Mouse (Mus musculus) subcutaneous adipose tissue, adult 2 months (tissue): ENCODE results near the gene Ins2. TPM values are rescaled to one million over a fixed set of nuclear protein-coding genes. Genes with fewer than 3 reads are reported as not detected.

ENCODE experiments used
- polyA plus RNA-seq: library from polyadenylated mRNA; depleted of rRNA; stranded (reverse); fragments of >200 nt; gene quantifications from 2 replicates; pipeline ENCODE4 v1.2.3, GENCODE M21; 2012; ENCODE audit warnings: low replicate concordance; rRNA removed

The Ins2 gene
- polyA plus RNA-seq = not detected in 2 replicates

GRCm38 (mm10) chr7:142743281-142743680, at the start of gene Ins2:
Gene Ins2 (minus strand): TSS chr7:142743381.

DNA sequence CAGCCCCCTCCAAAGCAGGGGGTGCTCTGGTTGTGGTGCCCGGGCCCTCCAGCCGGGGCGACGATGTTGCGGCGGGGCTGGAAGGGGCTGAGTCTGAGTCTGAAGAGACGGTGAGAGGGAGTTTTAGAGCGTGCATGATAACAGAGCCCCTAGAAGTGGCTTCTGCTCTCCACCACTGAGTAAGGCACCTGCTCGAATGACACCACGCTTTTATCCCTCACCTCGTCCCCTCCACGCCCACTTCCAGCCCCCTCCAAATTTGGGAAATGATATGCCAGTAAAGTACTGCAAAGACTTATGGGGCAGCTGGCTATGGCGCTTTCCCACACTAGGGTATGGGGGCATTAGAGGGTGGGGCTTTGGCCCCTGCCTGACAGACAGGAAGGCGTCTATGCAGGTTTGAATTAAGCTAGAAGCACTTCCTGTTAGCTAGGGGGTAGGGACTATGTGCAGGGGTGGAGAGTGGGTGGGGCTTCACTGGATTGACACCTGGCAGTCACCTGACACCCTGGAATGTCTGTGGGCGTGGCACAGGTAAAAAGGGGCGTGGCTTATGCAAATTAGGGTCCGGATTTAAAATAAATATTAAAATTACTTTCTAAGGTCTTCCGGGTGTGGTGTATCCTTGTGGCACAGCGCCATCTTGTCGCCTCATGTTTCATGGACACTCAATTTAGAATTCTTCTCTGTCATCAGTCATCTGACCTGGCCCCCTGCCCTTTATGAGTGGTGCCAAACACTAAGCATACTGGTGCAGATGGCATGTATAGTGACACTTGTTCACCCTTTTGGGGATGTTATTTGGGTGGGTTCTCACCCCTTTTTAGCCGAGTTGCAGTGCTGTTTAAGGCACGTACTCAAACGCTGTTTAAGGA, 73.2 kb downstream of the Ins2 start, which contains the start of gene Gm49394:
TSS of gene Gm49394 (minus strand) at position 192 of the 875 bp plus-strand sequence.

DNA sequence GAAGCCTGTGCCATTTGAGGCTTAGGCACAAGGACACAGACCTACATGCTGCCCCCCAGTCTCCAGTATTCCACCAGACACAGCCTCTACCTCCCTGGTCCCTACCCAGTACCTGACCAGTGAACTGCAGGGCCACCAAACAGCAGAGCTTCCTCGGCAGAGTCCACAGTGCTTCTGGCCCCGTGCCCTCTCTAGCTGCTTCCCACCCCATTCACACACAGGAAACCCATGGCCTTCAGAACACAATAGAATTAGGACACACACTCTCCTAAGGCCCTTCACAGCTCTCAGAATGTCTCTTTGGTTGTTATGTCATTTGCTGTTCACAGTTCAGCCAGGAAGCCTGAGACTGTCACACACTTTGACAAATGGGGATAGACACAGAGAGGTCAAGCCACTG, 76.5 kb downstream of the Ins2 start, which contains the start of gene Igf2:
TSS of gene Igf2 (minus strand) at position 158 of the 400 bp plus-strand sequence.

Other genes with a start within 250 kb of the Ins2 start
- 0.37 and 6.9 TPM in 2 replicates for gene Tnnt3, start 244.5 kb downstream of the Ins2 start, polyA plus RNA-seq
- 15.2 and 29.9 TPM in 2 replicates for gene Mrpl23, start 210.7 kb downstream of the Ins2 start, polyA plus RNA-seq
- gene Igf2, start 76.6 kb downstream of the Ins2 start, polyA plus RNA-seq = 25.9 and 32.9 TPM in 2 replicates
- not detected in 2 replicates for gene Gm49394, start 73.4 kb downstream of the Ins2 start, polyA plus RNA-seq
- 0.10 TPM in 1 of 2 replicates, not detected in the other for gene Th, start 187.7 kb upstream of the Ins2 start, polyA plus RNA-seq
- 0.49 and 3.2 TPM in 2 replicates for gene Ascl2, start 225.9 kb upstream of the Ins2 start, polyA plus RNA-seq